Mouse (Mus musculus): ENCODE measurements around the gene Dtd2. TPM values are rescaled to one million over a fixed set of nuclear protein-coding genes. Genes with fewer than 3 reads are reported as not detected.

Gene Dtd2
- 13.4 and 18.4 TPM in 2 replicates for polyA plus RNA-seq (2012; rRNA removed)

GRCm38 (mm10) chr12:52005877-52006632, at the start of gene Dtd2:
TSS of gene Dtd2 (minus strand) at chr12:52006501.

GRCm38 (mm10) chr12:52027963-52028362, 21.7 kb upstream of the Dtd2 start, which contains the start of gene Gpr33:
TSS of gene Gpr33 (minus strand) at chr12:52028063.

GRCm38 (mm10) chr12:51971070-51971664, 35.1 kb downstream of the Dtd2 start, which contains the start of gene Heatr5a:
TSS of gene Heatr5a (minus strand) at chr12:51971321.

Other genes starting within 250 kb of the Dtd2 start
- 35.6 and 40.1 TPM in 2 replicates for gene Hectd1, start 177.0 kb downstream of the Dtd2 start, polyA plus RNA-seq (2012; rRNA removed)
- gene Heatr5a, start 35.2 kb downstream of the Dtd2 start, polyA plus RNA-seq (2012; rRNA removed) = 13.1 and 17.5 TPM in 2 replicates
- not detected in 2 replicates for gene Gpr33, start 21.6 kb upstream of the Dtd2 start, polyA plus RNA-seq (2012; rRNA removed)
- gene Nubpl, start 91.2 kb upstream of the Dtd2 start, polyA plus RNA-seq (2012; rRNA removed) = 5.7 and 7.1 TPM in 2 replicates